Mouse (Mus musculus) spleen, adult 12 weeks (tissue): ENCODE results near the gene Ifitm5.

Experiments
- DNase-seq: peaks from one replicate; pipeline ENCODE4 v3.0.0; 2022; ENCODE audit warnings: low spot score

The Ifitm5 gene

DNA sequence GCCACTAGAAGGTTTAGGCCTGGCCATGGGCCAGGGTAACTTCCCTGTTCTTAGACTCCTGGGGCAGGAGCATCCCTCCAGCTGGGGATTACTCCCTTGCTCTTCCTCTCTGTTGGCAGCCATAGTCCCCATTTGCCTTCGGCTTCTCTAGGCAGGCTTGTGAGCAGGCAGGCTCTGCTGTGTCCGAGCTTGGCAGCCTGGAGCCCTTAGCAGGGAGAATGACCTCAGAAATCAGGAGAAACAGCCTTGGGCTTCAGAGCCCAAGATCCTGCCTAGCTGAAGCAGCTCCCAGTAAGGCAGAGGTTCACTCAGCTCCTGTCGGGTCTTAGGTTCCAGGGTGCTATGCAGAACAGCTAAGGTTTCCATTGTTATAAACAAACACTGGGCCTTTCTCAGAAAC lies 51.0 kb downstream of the Ifitm5 start:
- DNase-seq: no peak
